Mouse (Mus musculus): Measurements from ENCODE around the gene Fosl1. TPM values are rescaled to one million over a fixed set of nuclear protein-coding genes. Genes with fewer than 3 reads are reported as not detected.
"Not testable (repeated sequence)": the region's sequence is repeated elsewhere in the genome, so short reads cannot be mapped to it uniquely, and the experiment has no call there.

Gene Fosl1
- polyA plus RNA-seq, 1 experiment from 2014 or later = 2.1 TPM

DNA sequence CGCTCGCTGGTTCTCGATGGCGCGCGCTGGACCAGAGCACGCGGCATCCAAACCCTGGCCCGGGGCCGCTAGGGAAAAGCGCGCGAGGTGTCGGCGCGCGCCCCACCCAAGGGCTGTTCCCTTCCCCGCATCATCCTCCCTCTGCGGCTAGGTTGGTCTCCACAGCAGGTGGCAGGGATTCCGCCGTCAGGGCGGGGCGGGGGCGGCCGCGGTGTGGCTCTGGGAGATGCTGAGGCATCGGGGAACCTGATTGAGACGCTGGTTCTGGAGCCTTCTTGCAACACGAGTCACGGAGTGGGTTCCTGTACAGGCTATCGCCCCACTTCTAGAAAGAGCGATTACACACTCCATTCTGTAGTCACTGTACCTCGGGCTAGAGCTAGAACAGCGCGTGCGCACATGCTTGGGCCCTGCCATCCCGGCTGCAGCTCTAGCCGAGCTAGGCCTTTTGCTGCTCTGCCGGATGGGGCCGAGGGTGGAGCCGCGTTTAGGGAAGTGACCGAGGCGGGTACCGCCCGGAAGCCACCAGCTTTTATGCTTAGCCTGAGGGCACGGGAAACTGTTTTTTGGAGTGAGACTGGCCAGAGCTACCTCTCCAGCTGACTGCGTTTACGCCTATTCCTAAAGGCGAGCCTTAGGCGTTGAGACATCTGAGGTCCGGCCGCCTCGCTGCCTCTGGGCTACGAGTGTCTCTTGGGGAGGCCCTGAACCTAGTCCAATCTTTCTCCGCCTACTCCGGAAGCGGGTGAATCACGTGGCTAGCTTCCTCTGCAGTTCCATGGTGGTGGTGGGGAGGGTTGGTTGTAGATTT lies 43.8 kb downstream of the Fosl1 start:
- TF ChIP-seq CTCF (IDR thresholded peaks at IDR 0.05) = no peak
- ChIA-PET CTCF (interaction anchor here (0.8 to 12.3 kb wide), 5 partner anchors 8 to 77 kb away, joined by 3 to 143 read pairs (median 3); partner anchors contain the start of genes Ctsw and Fibp), POLR2A (interaction anchor here (0.6 to 8.8 kb wide), 6 partner anchors 17 to 376 kb away, joined by 3 to 135 read pairs (median 4); partner anchors contain the start of genes Ccdc85b and Efemp2)
- no peaks in the 10 kb centered on the region for H3K27me3 ChIP-seq
- DNase-seq (ENCODE audit: low read depth, low spot score) (no peak), ATAC-seq (peak; percentile 21)
- in situ Hi-C loops (cut with MboI; ENCODE audit: low pct_unique_long_range_greater_than_20kb) = no loop called here

DNA sequence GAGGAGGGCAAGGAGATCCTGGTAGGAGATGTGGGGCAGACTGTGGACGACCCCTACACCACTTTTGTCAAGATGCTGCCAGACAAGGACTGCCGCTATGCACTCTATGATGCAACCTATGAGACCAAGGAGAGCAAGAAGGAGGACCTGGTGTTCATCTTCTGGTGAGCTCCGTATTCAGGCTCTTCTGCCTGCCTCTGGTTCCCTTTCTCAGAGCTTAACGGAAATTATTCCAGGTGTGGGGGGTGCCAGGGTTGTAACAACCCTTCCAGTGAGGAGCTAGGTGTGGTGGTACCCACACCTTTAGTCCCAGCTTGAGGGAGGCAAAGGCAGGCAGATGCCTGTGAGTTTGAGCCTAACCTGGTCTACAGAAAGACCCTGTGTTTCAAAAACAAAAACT lies 45.3 kb downstream of the Fosl1 start:
- no peak for ATAC-seq
- CTCF ChIA-PET = interaction anchor here (1.4 kb wide), 1 partner anchor 29 kb away, joined by 4 read pairs; no protein-coding TSS in a partner anchor
- no peak for TF ChIP-seq CTCF (IDR thresholded peaks at IDR 0.05)
- no peaks in the 10 kb centered on the region for H3K27me3 ChIP-seq
- in situ Hi-C loops (cut with MboI; ENCODE audit: low pct_unique_long_range_greater_than_20kb) = no loop called here
- POLR2A ChIA-PET = interaction anchor here (1.1 to 1.3 kb wide), 2 partner anchors 9 to 17 kb away, joined by 3 read pairs; no protein-coding TSS in a partner anchor
- no peak for DNase-seq (ENCODE audit: low read depth, low spot score)

DNA sequence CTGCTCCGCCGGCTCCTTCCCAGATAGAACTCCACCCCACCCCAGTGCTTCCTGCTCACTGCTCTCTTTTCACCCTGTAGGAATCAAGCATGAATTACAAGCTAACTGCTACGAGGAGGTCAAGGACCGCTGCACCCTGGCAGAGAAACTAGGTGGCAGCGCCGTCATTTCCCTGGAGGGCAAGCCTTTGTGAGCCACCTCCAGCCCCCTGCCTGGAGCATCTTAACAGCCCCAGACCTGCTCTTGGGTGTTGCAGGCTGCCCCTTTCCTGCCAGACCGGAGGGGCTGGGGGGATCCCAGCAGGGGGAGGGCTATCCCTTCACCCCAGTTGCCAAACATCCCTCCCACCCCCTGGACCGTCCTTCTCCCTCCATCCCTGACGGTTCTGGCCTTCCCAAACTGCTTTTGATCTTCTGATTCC lies 46.0 kb downstream of the Fosl1 start:
- POLR2A ChIA-PET = interaction anchor here (0.6 to 1.3 kb wide), 3 partner anchors 10 to 18 kb away, joined by 3 read pairs; no protein-coding TSS in a partner anchor
- in situ Hi-C loops (cut with MboI; ENCODE audit: low pct_unique_long_range_greater_than_20kb); DNase-seq (ENCODE audit: low read depth, low spot score); ATAC-seq; H3K27me3 ChIP-seq: not testable (repeated sequence)
- CTCF ChIA-PET = interaction anchor here (1.4 to 1.6 kb wide), 2 partner anchors 30 to 36 kb away, joined by 3 to 4 read pairs; no protein-coding TSS in a partner anchor

DNA sequence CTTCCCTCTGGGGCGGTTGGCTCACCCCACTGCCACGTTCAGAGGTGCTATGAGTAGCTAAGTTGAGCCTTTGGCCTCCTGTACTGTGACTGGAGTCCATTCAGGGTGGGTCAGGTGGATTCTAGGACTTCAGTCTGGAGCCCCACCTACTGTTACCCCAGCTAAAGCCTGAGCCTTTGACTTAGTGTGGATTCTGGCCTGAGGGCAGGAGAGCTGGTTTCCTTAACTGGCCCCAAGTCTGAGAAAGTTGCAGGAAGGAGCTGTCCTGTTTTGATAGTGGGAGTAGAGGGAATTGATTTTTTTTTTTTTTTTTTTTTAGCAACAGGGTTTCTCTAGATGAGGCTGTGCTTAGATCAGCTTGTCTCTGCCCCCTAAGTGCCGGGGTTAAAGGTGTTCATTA lies 47.0 kb downstream of the Fosl1 start:
- DNase-seq (ENCODE audit: low read depth, low spot score) (no peak), ATAC-seq (no peak)
- ChIA-PET CTCF (interaction anchor here (1.6 kb wide), 1 partner anchor 35 kb away, joined by 3 read pairs; no protein-coding TSS in a partner anchor), POLR2A (interaction anchor here (0.8 to 1.2 kb wide), 2 partner anchors 9 to 16 kb away, joined by 7 read pairs; partner anchors contain the start of genes 1700020D05Rik and Snx32)
- in situ Hi-C loops (cut with MboI; ENCODE audit: low pct_unique_long_range_greater_than_20kb) = no loop called here
- TF ChIP-seq CTCF (IDR thresholded peaks at IDR 0.05) = no peak
- no peaks in the 10 kb centered on the region for H3K27me3 ChIP-seq

DNA sequence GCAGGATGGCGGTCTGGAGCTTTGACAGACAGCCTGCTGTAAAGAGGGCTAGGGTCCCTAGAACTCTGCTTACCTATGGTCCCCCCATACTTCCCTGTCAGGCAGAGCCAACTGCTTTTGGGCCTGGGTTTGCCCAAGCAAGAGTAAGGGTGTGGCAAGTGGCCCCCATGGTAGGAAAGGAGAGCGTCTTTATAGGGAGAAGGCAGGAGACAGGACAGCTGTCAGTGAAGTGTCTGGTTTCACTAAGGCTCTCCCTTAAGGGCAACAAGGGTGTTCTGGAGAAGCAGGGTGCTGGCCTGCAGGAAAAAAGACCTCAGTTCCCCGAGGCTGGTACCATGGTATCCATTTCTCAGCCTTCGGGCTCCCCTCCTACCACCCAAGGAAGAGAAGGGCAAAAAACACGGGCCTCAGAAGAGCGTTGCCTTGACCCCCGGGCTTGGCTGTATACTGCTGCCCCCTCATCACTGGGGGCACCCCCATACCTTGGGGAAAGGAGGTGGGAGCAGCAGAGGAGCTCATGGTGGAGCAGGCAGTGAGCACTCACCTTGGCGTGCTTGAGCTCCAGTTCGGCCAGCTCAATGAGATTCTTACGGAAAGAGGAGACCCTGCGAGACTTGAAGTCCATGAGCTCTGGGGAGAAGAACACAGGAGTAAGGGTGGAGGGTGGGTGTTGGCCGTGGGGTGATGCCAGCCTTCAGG lies 48.2 kb downstream of the Fosl1 start:
- in situ Hi-C loops (cut with MboI; ENCODE audit: low pct_unique_long_range_greater_than_20kb) = no loop called here
- no peak for TF ChIP-seq CTCF (IDR thresholded peaks at IDR 0.05)
- DNase-seq (ENCODE audit: low read depth, low spot score) (no peak), ATAC-seq (no peak)
- POLR2A ChIA-PET = interaction anchor here (1.5 kb wide), 1 partner anchor 7 kb away, joined by 5 read pairs; the partner anchor contains the start of gene Mus81
- H3K27me3 ChIP-seq = no peaks in the 10 kb centered on the region
- CTCF ChIA-PET = interaction anchor here (0.8 to 1.5 kb wide), 4 partner anchors 13 to 34 kb away, joined by 3 to 4 read pairs (median 3); no protein-coding TSS in a partner anchor

DNA sequence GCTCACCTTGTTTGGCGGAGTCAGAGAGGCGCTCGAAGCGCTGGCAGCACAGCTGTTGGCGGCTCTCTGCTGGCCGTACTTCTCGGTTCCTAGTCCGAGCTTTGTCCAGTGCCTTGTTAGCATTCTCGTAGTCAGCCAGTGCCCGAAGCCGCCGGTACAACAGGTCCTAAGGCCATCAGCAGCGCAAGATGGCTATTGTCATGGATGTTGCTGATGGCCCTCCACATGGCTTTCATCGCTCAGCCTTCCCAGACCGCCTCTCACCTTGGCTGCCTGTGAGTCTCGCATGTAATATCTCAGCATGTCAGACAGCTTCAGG lies 48.7 kb downstream of the Fosl1 start:
- DNase-seq (ENCODE audit: low read depth, low spot score) (no peak), ATAC-seq (no peak)
- TF ChIP-seq CTCF (IDR thresholded peaks at IDR 0.05) = no peak
- no peaks in the 10 kb centered on the region for H3K27me3 ChIP-seq
- POLR2A ChIA-PET = interaction anchor here (1.5 kb wide), 1 partner anchor 8 kb away, joined by 5 read pairs; the partner anchor contains the start of gene Mus81
- CTCF ChIA-PET = interaction anchor here (0.8 to 1.5 kb wide), 4 partner anchors 13 to 34 kb away, joined by 3 to 4 read pairs (median 3); no protein-coding TSS in a partner anchor
- in situ Hi-C loops (cut with MboI; ENCODE audit: low pct_unique_long_range_greater_than_20kb) = no loop called here

DNA sequence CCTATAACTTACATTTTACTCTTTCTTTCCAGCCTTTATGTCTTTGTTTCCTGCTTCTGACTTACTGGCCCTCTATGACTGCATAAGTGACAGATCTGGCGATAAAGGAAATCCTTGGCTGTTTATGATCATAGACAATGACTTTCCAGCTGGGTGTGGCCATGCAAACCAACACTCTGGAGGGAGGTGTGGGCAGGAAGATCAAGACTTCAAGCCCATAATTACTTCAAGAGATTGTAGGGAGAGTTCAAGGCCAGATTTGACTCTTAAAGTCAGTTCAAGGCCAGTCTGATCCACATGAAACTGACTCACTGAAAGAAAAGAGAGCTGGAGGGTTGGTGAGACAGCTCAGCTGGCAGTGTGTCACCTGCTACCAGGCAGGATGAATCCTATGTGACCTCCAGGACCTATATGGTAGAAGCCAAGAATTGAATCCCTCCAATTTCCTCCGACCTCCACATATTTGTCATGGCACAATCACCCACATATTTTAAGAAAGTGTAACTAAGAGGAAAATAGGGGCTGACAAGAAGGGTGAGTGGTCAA lies 53.1 kb downstream of the Fosl1 start:
- no peaks in the 10 kb centered on the region for H3K27me3 ChIP-seq
- ChIA-PET POLR2A (no interaction called here), CTCF (interaction anchor here (1.1 kb wide), 1 partner anchor 12 kb away, joined by 4 read pairs; the partner anchor contains the start of gene Mus81)
- DNase-seq (ENCODE audit: low read depth, low spot score) (no peak), ATAC-seq (no peak)
- in situ Hi-C loops (cut with MboI; ENCODE audit: low pct_unique_long_range_greater_than_20kb) = no loop called here
- TF ChIP-seq CTCF (IDR thresholded peaks at IDR 0.05) = no peak

DNA sequence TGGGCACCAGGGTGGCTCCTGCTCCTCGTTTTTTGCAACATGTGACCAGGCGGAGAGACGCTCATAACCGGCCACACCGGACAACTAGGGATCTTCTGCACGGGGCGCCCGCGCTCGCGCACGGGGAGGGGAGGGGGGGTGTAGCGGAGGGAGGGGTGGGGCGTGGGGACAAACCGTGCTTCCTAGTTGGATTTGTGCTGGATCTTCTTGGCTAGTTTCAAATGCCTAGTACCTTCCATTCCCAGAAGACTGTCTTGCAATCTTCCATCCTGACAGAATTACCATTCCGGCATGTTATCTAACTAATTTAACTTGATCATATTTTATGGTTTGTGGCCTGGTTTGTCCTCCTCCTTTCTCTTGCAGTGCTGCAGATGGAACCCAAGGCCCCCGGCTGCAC lies 56.3 kb downstream of the Fosl1 start, which contains the start of gene 1700020D05Rik:
Gene 1700020D05Rik, minus strand, starts transcription at position 101 of the 400 bp plus-strand sequence.
- POLR2A ChIA-PET = interaction anchor here (1.5 kb wide), 1 partner anchor 9 kb away, joined by 7 read pairs; no protein-coding TSS in a partner anchor
- no peak for ATAC-seq
- TF ChIP-seq CTCF (IDR thresholded peaks at IDR 0.05) = no peak
- in situ Hi-C loops (cut with MboI; ENCODE audit: low pct_unique_long_range_greater_than_20kb) = no loop called here
- CTCF ChIA-PET = interaction anchor here (1.1 kb wide), 1 partner anchor 26 kb away, joined by 4 read pairs; no protein-coding TSS in a partner anchor
- H3K27me3 ChIP-seq = no peaks in the 10 kb centered on the region
- no peak for DNase-seq (ENCODE audit: low read depth, low spot score)

Other genes with a start within 250 kb of the Fosl1 start
- 23.8 TPM for gene Pacs1, start 174.4 kb upstream of the Fosl1 start, polyA plus RNA-seq (2021)
- gene Sf3b2, start 152.1 kb upstream of the Fosl1 start, polyA plus RNA-seq (2021) = 255 TPM
- not detected for gene Gal3st3, start 149.2 kb upstream of the Fosl1 start, polyA plus RNA-seq (2021)
- not detected for gene Catsper1, start 111.8 kb upstream of the Fosl1 start, polyA plus RNA-seq (2021)
- 1.1 TPM for gene Cst6, start 98.0 kb upstream of the Fosl1 start, polyA plus RNA-seq (2021)
- gene Eif1ad, start 80.8 kb upstream of the Fosl1 start, polyA plus RNA-seq (2021) = 36.7 TPM
- 211 TPM for gene Banf1, start 80.4 kb upstream of the Fosl1 start, polyA plus RNA-seq (2021)
- gene Sart1, start 58.8 kb upstream of the Fosl1 start, polyA plus RNA-seq (2021) = 75.3 TPM
- 0.13 TPM for gene Tsga10ip, start 45.0 kb upstream of the Fosl1 start, polyA plus RNA-seq (2021)
- gene Drap1, start 22.6 kb upstream of the Fosl1 start, polyA plus RNA-seq (2021) = 251 TPM
- 58.5 TPM for gene AI837181, start 22.4 kb upstream of the Fosl1 start, polyA plus RNA-seq (2021)
- gene Ccdc85b, start 10.3 kb downstream of the Fosl1 start, polyA plus RNA-seq (2021) = 16.8 TPM
- gene Fibp, start 13.1 kb downstream of the Fosl1 start, polyA plus RNA-seq (2021) = 92.2 TPM
- gene Ctsw, start 21.0 kb downstream of the Fosl1 start, polyA plus RNA-seq (2021) = 0.42 TPM
- gene Efemp2, start 26.4 kb downstream of the Fosl1 start, polyA plus RNA-seq (2021) = 451 TPM
- gene Mus81, start 40.9 kb downstream of the Fosl1 start, polyA plus RNA-seq (2021) = 37.0 TPM
- gene Cfl1, start 42.9 kb downstream of the Fosl1 start, polyA plus RNA-seq (2021) = 1,610 TPM
- 1.6 TPM for gene 1700020D05Rik, start 56.2 kb downstream of the Fosl1 start, polyA plus RNA-seq (2021)
- gene Snx32, start 63.0 kb downstream of the Fosl1 start, polyA plus RNA-seq (2021) = 30.0 TPM
- gene Ovol1, start 113.1 kb downstream of the Fosl1 start, polyA plus RNA-seq (2021) = 0.08 TPM
- gene Ap5b1, start 120.5 kb downstream of the Fosl1 start, polyA plus RNA-seq (2021) = 8.3 TPM
- gene Rnaseh2c, start 154.3 kb downstream of the Fosl1 start, polyA plus RNA-seq (2021) = 79.1 TPM
- 56.5 TPM for gene Kat5, start 162.7 kb downstream of the Fosl1 start, polyA plus RNA-seq (2021)
- gene Rela, start 189.9 kb downstream of the Fosl1 start, polyA plus RNA-seq (2021) = 94.7 TPM
- 18.1 TPM for gene Sipa1, start 216.2 kb downstream of the Fosl1 start, polyA plus RNA-seq (2021)
- 45.5 TPM for gene Map3k11, start 241.2 kb downstream of the Fosl1 start, polyA plus RNA-seq (2021)
- gene Pcnx3, start 241.4 kb downstream of the Fosl1 start, polyA plus RNA-seq (2021) = 78.8 TPM